Mouse (Mus musculus) adrenal gland, adult 2 months (tissue): Measurements from ENCODE around the gene Tti1. TPM values are rescaled to one million over a fixed set of nuclear protein-coding genes. Genes with fewer than 3 reads are reported as not detected.
A peak's percentile ranks its signal among the peaks of the same experiment; 100 is the strongest.

Experiments
- DNase-seq: peaks from one replicate; pipeline ENCODE4 v3.0.0; 2021
- polyA plus RNA-seq: library from polyadenylated mRNA; depleted of rRNA; stranded (reverse); fragments of >200 nt; gene quantifications from 2 replicates; pipeline ENCODE4 v1.2.3, GENCODE M21; 2012; rRNA removed
- total RNA-seq, 2 experiments: library from RNA; stranded (reverse); gene quantifications; 2 replicates each; pipeline ENCODE4 v1.2.3; 2021

The Tti1 gene
- total and polyA plus RNA-seq, 3 experiments: 13.5 to 20.3 (median 15.3) TPM

DNA sequence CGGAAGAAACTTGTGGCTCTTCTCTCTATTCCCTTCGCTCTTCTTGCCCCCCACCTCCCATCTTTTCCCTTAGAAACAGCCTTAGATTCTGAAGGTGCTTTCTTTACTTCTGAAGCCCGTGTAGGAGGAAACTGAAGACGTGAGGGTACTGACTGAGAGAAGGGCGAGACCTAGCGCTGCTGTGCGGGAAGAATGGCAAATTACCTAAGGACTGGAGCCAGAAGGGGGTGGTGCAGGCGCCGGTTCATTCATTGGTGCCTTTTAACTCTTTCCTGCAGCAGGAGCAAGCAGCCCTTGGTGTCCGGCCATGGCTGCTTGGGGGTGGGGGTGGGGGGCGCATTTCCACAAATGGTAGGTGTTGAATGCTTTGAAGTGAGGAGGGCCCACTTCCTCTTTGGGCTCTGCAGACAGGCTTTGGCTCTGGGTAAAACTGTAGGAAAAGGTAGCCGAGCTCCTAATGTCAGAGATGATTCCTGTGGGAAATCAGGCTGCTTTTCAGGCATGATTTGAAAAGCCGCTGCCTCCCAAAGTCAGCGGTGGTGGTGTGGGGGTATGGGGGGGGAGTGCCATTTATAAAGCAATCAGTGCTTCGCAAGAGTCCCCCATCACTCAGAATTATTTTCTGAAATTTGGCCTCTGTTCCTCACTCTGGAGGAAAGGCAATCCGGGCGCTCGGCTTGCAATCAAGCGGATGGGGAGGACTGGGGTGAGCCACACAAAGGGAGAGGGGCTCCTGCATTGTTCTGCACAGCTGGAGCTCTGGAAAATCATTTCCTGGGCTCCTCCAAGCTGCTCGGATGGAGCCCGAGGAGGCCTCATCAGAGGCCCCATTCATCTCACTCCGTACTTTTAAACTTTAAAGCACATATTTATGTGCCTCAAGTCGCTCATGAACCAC is 53.4 kb downstream of the Tti1 start:
- no peak for DNase-seq

DNA sequence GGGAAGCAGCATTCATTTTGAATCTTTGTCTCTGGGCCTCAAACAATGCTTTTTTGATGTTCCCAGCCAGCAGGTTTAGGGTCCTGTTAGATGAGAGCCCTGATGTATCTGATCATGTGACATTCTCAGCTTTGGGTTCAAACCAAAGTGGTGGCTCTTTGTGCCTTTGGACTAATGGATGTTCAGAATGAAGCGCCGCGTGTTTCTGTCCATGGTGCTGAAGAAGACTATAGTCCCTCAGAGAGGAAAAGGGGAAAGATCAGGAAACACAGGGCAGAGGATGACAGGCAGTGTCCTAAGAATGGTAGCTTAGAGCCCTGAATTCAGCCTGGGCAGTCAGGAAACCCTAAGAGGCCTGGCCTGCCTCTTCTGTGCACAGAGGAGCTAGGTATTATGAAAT is 57.6 kb downstream of the Tti1 start:
- DNase-seq: peak; percentile 44

DNA sequence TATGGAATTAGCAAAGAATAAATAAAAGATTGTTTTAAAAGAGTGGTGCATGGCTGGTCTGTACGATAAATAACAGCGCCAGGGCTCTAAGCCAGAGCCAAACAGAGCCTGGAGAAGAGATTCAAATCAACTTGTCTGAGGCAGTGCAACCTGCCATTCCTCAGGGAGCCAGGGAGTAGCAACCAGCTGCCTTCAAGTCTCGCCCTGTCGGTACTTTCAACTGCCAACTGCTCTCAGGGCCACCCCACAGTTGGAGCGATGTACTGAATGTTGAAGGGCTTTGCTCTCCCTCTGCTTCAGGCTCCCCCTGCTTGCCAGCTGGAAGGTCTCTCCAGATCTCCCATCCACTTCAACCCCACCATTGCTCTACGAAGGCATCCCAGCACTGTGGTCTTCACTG is 58.1 kb downstream of the Tti1 start:
- no peak for DNase-seq

DNA sequence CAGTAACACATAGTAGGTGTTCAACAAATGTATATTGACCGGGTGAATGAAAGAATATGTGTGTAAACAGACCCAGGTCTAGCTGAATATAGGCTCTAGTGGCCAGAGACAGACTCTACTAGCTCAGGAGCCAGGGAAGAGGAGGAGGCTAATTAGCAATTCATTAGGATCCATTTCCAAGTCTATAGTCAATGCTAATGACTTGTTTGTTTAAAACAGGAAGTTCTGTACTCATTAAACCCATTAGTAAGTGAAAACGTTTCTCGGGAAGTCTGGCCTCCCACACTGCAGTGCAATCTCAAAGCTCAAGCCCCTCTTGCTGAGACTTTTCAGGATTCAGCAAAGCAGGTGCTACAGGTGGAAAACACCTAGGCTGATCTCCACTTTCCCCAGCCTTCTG is 60.4 kb downstream of the Tti1 start:
- no peak for DNase-seq

DNA sequence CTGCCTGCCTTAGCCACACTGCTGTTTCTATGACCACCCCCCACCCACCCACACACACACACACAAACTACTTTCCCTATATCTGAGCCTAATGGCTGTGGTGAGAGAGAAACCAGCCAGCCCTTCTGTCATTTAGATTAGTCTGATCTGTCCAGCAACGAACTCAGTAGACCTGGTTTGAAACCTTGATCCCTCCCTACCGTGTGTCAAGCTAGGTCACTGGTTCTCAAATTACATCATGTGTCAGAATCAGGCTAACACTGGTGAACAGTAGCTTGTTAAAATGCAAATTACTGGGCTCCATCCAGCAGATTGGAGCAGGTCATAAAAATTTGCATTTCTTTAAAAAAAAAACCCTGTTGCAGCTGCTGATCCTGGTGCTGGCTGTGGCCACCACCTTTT is 70.5 kb downstream of the Tti1 start:
- no peak for DNase-seq

DNA sequence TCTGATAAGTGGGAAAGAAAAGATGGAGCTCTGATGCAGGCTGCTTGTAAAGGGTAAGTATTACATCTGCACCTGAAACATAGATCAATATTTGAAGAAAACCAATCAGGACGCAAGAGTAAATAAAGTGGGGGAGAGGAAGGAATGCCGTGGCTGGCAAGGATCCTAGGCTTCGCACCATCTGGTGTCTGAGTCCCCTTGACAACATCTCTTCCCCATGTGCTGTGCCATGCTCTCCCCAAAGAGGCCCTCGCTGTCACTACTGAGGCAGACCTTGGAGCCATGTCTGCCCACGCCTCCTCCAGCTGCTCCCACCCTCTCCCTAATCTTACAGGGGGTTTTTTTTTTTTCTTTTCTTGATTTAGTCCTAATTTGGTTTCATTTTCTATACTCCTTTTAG is 74.3 kb downstream of the Tti1 start:
- DNase-seq: no peak

DNA sequence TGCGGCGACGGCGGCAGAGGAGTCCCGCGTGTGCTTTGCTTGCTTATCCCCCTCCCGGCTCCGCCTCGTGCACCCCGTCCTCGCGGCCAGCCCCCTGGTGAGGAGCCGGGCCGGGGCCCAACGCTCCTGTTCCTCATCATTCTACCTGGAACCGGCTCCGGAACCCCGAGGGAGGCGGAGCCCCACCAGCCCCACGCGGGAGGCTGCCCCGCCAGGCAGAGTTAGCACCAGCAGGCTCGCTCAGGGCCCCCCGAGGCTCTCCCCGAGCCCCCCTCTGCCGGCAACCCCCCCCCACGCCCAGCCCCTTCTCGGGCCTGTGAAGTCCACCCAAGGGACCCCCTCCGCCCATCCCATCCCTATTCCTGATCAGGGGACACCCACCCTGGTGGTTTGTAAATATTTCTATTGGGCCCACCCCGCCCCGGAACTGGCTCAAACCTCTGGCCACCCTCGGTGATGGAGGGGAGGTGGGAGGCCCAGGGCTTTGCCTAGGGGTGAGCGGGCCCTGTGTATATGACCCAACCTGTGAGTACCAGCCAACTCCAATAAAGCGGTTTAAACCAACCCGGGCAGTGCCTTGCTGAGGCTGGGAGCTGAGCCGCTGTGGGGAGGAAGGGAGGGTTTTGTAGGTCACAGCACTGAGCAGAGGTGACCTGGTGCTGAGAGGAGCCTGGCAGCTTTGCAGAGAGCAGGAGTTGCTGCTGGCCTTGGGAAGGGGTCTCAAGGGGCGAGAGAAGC is 83.9 kb downstream of the Tti1 start:
- no peak for DNase-seq

DNA sequence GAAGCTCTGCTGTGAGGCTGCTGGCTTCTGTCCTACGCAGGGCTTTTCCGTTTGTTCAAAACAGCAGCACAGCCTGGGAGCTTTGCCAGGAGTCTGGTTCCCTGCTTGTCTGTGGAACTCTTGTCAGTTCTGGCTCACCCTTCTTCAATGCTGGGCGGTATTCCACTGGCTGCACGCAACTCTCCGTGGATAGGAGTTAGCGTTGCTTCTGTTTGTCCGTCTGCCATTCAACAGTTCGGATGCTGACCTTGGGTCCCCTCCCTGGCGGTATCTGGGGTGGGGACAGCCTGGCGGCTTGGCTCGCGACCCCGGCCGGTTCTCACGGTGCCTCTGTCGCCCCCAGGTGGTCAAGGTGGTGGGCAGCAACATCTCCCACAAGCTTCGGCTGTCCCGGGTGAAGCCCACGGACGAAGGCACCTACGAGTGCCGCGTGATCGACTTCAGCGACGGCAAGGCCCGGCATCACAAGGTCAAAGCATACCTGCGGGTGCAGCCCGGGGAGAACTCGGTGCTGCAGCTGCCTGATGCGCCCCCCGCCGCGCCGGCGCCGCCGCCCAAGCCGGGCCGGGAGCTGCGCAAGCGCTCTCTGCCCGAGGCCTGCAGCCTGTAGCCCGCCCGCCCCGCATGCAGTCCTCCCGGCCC is 84.6 kb downstream of the Tti1 start:
- DNase-seq: peak; percentile 80

DNA sequence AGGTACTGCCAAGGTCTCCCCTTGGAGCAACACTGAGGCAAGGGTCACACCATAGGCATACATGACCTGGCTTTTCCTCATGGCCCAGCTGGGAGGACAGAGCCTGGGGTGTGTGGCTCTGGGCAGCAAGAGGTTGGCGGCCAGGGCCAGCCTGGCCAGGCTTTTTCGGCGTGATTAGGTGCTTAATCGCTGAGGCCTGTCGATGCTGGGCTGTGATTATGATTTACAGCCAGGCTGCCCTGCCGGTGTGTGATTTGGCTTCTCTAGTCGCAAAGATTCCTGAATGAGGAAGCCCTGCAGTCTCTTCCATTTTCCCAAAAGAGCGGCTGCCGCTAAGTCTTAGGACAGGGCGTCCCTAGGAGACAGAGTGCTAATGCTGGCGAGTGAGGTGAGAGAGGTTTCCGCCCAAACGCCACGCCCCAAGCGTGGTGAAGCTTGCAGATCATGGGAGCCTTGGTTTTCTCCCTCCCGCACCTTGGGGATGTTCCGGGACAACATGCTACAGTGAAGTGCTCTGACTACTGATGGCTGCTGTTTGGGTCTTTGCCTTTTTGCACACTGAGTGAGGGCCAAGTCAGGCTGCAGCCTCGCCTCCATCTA is 87.5 kb downstream of the Tti1 start:
- no peak for DNase-seq

DNA sequence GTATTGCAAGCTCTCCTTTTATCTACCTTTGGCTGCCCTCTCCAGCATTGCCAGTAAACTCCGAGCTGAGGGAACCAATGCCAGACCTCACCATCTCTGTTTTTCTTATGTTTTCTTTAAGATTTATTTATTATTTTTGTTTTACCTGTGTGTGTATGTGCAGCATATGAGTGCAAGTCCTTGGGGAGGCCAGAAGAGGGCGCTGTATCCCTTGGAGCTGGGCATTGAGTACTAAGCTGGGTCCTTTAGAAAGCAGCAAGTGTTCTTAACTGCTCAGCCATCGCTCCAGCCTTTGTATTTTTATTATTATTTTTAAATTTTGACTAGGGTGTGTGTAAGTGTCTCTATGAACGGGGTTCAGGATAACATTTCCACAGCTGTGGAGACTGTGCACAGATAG is 91.6 kb downstream of the Tti1 start:
- DNase-seq: no peak

DNA sequence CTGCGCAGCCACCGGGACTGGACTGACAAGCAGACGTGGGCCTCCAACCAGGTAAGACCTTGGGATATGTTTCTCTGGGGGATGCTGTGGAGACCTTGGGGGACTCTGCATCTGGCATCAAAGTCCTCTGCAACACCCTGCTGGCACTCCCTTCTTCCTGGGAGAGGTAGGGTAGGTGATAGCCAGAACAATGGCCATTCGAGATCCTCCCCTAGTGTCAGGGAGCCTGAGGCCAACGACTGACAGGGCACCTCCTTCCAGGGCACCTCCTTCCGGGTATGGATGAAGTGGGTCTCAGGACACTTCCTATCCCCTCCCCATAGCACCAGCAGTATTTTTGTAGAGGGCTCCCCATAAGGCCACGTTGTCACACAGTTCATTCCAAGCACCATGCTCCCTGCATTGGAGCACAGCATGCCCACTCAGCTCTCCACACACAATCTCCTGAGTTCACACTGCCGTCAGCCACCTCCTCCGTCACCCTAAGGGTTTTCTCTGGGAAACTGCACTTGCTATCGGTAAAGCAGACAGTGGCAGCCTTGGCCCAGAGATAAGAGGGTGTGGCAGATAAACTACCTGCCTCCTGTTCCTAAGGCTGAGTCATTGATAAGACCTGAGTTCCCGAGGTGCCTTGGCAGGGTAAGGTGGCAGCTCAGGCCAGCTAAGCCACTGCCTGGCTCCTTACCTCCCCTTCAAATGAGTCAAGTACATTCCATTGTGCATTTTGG is 92.6 kb downstream of the Tti1 start:
- no peak for DNase-seq

DNA sequence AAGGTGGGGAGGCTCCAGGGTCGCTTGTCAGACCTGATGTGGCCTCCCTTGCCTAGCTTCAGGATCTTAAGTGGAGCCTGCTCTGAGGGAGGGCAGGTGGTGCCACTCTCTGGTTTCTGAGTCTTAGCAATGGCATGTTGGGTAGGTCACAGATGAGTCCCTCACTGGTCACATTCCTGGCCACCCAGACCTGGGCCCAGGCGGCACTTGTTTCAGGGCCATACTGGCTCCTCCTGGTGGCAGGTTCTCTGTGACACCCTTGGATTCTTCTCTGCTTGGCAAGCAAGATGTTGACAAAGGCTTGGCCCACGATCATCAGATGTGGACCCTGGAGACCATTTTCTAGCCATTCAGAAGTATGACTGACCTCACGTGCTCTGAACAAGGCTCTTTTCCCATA is 95.6 kb downstream of the Tti1 start:
- DNase-seq: no peak

Other genes with a start within 250 kb of the Tti1 start
- 1 to 10 TPM; 1.6 to 2.0 TPM for gene Vstm2l, start 113.8 kb downstream of the Tti1 start, total RNA-seq
- gene Vstm2l, start 113.8 kb downstream of the Tti1 start, polyA plus RNA-seq: 6.4 and 9.0 TPM in 2 replicates
- 10 to 100 TPM; 30.8 to 35.2 TPM for gene Rprd1b, start 64 bp upstream of the Tti1 start, total RNA-seq
- gene Rprd1b, start 64 bp upstream of the Tti1 start, polyA plus RNA-seq: 27.1 and 27.2 TPM in 2 replicates
- gene Tgm2, start 118.0 kb upstream of the Tti1 start, total RNA-seq: 100 to 1,000 TPM in 1 of 2 experiments, 10 to 100 TPM in 1; 63.6 to 105 TPM
- 66.9 and 71.9 TPM in 2 replicates for gene Tgm2, start 118.0 kb upstream of the Tti1 start, polyA plus RNA-seq
- 1 to 10 TPM; 1.4 to 4.1 TPM for gene D630003M21Rik, start 200.8 kb upstream of the Tti1 start, total RNA-seq
- 3.1 and 6.5 TPM in 2 replicates for gene D630003M21Rik, start 200.8 kb upstream of the Tti1 start, polyA plus RNA-seq
- not detected for gene Bpi, start 229.7 kb upstream of the Tti1 start, total RNA-seq
- gene Bpi, start 229.7 kb upstream of the Tti1 start, polyA plus RNA-seq: not detected in 2 replicates